Mouse (Mus musculus): ENCODE measurements around the gene Stk32c.

DNA sequence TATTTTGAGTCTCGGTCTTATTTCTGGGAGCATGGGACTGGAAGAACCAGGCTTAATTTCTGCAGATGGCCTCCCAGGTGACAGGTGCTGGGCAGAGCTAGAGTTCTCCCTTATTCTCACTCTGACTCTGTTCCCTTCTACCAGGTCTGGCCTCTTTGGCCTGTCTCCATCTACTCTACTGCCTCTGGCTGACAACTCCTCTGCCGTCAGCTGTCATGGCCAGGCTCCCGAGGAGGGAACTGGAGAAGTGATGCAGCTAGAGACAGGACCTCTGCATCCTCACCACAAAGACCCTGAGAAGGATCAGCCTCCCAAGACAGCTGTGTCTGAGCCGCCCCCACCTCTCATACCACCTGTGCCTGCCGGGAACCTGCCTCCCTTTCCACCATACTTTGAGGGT lies 41.5 kb upstream of the Stk32c start:
- TF ChIP-seq MAFK (IDR thresholded peaks at IDR 0.05; ENCODE audit: insufficient read depth, low read depth, low read length) (no peak), ZC3H11A (IDR thresholded peaks at IDR 0.05; ENCODE audit: borderline replicate concordance, low read depth, low read length) (no peak), ZNF384 (IDR thresholded peaks at IDR 0.05; ENCODE audit: low read depth, low read length) (no peak), HCFC1 (IDR thresholded peaks at IDR 0.05; ENCODE audit: borderline replicate concordance, insufficient read depth, low read length) (no peak)

Data from ES-E14 (cell line).